Mouse (Mus musculus) MEL (cell line): ENCODE measurements around the gene Fam184b. TPM values are rescaled to one million over a fixed set of nuclear protein-coding genes. Genes with fewer than 3 reads are reported as not detected.

Source experiments
- DNase-seq: peaks from one replicate; pipeline ENCODE4 v3.0.0; 2011; ENCODE audit warnings: low read depth, low spot score
- H3K27ac ChIP-seq: 2 replicates; pipeline ENCODE4 v1.5.1; 2012; ENCODE audit warnings: low read depth, mild to moderate bottlenecking, control low read depth, low read length, moderate library complexity; ENCODE audit not compliant: control insufficient read depth
- H3K27me3 ChIP-seq, 2 experiments: fragments of 150-350 bp in 1 of 2; sonication (generic) in 1 of 2; 2 replicates each; pipeline ENCODE4 v1.6.1; 2012; ENCODE audit warnings: low read length in 2 of 2, mild to moderate bottlenecking in 2 of 2, improper control_type of control experiment in 1 of 2, moderate library complexity in 1 of 2; ENCODE audit not compliant: insufficient read depth in 2 of 2, control insufficient read depth in 1 of 2
- H3K36me3 ChIP-seq, 2 experiments: 2 replicates each; pipeline ENCODE4 v1.6.1; 2012 to 2014; ENCODE audit warnings: low read length in 2 of 2, improper control_type of control experiment in 1 of 2, inconsistent platforms in 1 of 2, mild to moderate bottlenecking in 1 of 2; ENCODE audit not compliant: insufficient read depth in 2 of 2, control insufficient read depth in 1 of 2
- H3K4me1 ChIP-seq, 2 experiments: fragments of 150-350 bp in 1 of 2; sonication (generic) in 1 of 2; 2 replicates each; pipeline ENCODE4 v1.6.1; 2012; ENCODE audit warnings: low read length in 2 of 2, improper control_type of control experiment in 1 of 2, mild to moderate bottlenecking in 1 of 2; ENCODE audit not compliant: insufficient read depth in 2 of 2, control insufficient read depth in 1 of 2
- H3K4me3 ChIP-seq, 2 experiments: fragments of 150-350 bp in 1 of 2; sonication (generic) in 1 of 2; 2 replicates each; pipeline ENCODE4 v1.5.1; 2012; ENCODE audit warnings: low read depth in 2 of 2, low read length in 2 of 2, mild to moderate bottlenecking in 2 of 2, moderate library complexity in 2 of 2, control low read depth in 1 of 2, improper control_type of control experiment in 1 of 2; ENCODE audit not compliant: control insufficient read depth in 1 of 2, insufficient read depth in 1 of 2
- H3K79me2 ChIP-seq: 2 replicates; pipeline ENCODE4 v1.6.1; 2012; ENCODE audit warnings: mild to moderate bottlenecking, low read length, moderate library complexity; ENCODE audit not compliant: control insufficient read depth, poor library complexity, insufficient read depth
- H3K9ac ChIP-seq: 2 replicates; pipeline ENCODE4 v1.6.1; 2012; ENCODE audit warnings: low read depth, mild to moderate bottlenecking, control low read depth, low read length, moderate library complexity; ENCODE audit not compliant: control insufficient read depth, poor library complexity, severe bottlenecking
- H3K9me3 ChIP-seq: fragments of 150-350 bp; sonication (generic); replicated peaks from 2 replicates; pipeline ENCODE4 v1.6.1; 2012; ENCODE audit warnings: mild to moderate bottlenecking, low read length, improper control_type of control experiment, moderate library complexity; ENCODE audit not compliant: insufficient read depth
- CTCF ChIP-seq, 3 experiments: IDR thresholded peaks in 2 of 3; conservative IDR thresholded peaks in 1 of 3; 2 replicates each; pipeline ENCODE4 v1.5.1; 2011 to 2012; ENCODE audit warnings: low read length in 3 of 3, low read depth in 2 of 3, mild to moderate bottlenecking in 2 of 3, improper control_type of control experiment in 1 of 3, inconsistent platforms in 1 of 3, mixed read lengths in 1 of 3, moderate library complexity in 1 of 3; ENCODE audit not compliant: control insufficient read depth in 1 of 3, insufficient read depth in 1 of 3, poor library complexity in 1 of 3, severe bottlenecking in 1 of 3
- ETS1 ChIP-seq: IDR thresholded peaks from 2 replicates; pipeline ENCODE4 v1.6.1; 2012; ENCODE audit warnings: low read depth, mild to moderate bottlenecking, inconsistent platforms, low read length, improper control_type of control experiment, moderate library complexity
- HCFC1 ChIP-seq: IDR thresholded peaks from 2 replicates; pipeline ENCODE4 v1.6.1; 2012; ENCODE audit warnings: low read depth, mild to moderate bottlenecking, inconsistent platforms, low read length, improper control_type of control experiment, moderate library complexity
- MAZ ChIP-seq: IDR thresholded peaks from 2 replicates; pipeline ENCODE4 v1.6.1; 2012; ENCODE audit warnings: low read depth, mild to moderate bottlenecking, inconsistent platforms, low read length, improper control_type of control experiment
- MXI1 ChIP-seq: IDR thresholded peaks from 2 replicates; pipeline ENCODE4 v1.6.1; 2011; ENCODE audit warnings: mild to moderate bottlenecking, low read depth, low read length, improper control_type of control experiment
- MYB ChIP-seq: IDR thresholded peaks from 2 replicates; pipeline ENCODE4 v1.6.1; 2011; ENCODE audit warnings: mild to moderate bottlenecking, low read depth, low read length, improper control_type of control experiment
- NELFE ChIP-seq: IDR thresholded peaks from 2 replicates; pipeline ENCODE4 v1.6.1; 2011; ENCODE audit warnings: low read depth, low read length, improper control_type of control experiment
- POLR2A ChIP-seq, 2 experiments: IDR thresholded peaks; 2 replicates each; pipeline ENCODE4 v1.6.1; 2011 to 2012; ENCODE audit warnings: low read length in 2 of 2, mild to moderate bottlenecking in 2 of 2, control low read depth in 1 of 2, improper control_type of control experiment in 1 of 2, low read depth in 1 of 2, moderate library complexity in 1 of 2; ENCODE audit not compliant: control insufficient read depth in 1 of 2, insufficient read depth in 1 of 2, poor library complexity in 1 of 2
- POLR2AphosphoS2 ChIP-seq: IDR thresholded peaks from 2 replicates; pipeline ENCODE4 v1.6.1; 2011; ENCODE audit warnings: low read length, improper control_type of control experiment
- POLR2AphosphoS5 ChIP-seq: IDR thresholded peaks from 2 replicates; pipeline ENCODE4 v1.6.1; 2012; ENCODE audit warnings: low read depth, borderline replicate concordance, mild to moderate bottlenecking, inconsistent platforms, low read length, moderate library complexity, mixed read lengths
- TAL1 ChIP-seq: IDR thresholded peaks from 2 replicates; pipeline ENCODE4 v1.6.1; 2012; ENCODE audit warnings: mild to moderate bottlenecking, inconsistent platforms, low read length, moderate library complexity, mixed read lengths
- TBP ChIP-seq: IDR thresholded peaks from 2 replicates; pipeline ENCODE4 v1.8.0; 2011; ENCODE audit warnings: low read depth, low read length, improper control_type of control experiment
- TCF12 ChIP-seq: IDR thresholded peaks from 2 replicates; pipeline ENCODE4 v1.6.1; 2014; ENCODE audit warnings: low read depth, mild to moderate bottlenecking, inconsistent platforms, low read length, improper control_type of control experiment, moderate library complexity
- UBTF ChIP-seq: IDR thresholded peaks from 2 replicates; pipeline ENCODE4 v1.6.1; 2012; ENCODE audit warnings: low read depth, mild to moderate bottlenecking, inconsistent platforms, low read length, improper control_type of control experiment, moderate library complexity, borderline replicate concordance; ENCODE audit not compliant: insufficient read depth
- USF1 ChIP-seq: IDR thresholded peaks from 2 replicates; pipeline ENCODE4 v1.6.1; 2014; ENCODE audit warnings: low read depth, mild to moderate bottlenecking, inconsistent platforms, low read length, improper control_type of control experiment, moderate library complexity
- ZKSCAN1 ChIP-seq: IDR thresholded peaks from 2 replicates; pipeline ENCODE4 v1.6.1; 2012; ENCODE audit warnings: low read depth, mild to moderate bottlenecking, inconsistent platforms, low read length, improper control_type of control experiment, moderate library complexity
- ZNF384 ChIP-seq: IDR thresholded peaks from 2 replicates; pipeline ENCODE4 v1.6.1; 2012; ENCODE audit warnings: low read depth, mild to moderate bottlenecking, inconsistent platforms, low read length, improper control_type of control experiment
- polyA plus RNA-seq, 2 experiments: library from polyadenylated mRNA; stranded (reverse) in 1 of 2; unstranded in 1 of 2; fragments of >175 nt in 1 of 2; fragments of >200 nt in 1 of 2; gene quantifications; 2 replicates each; pipeline versions ENCODE4 v1.2.1 to v1.2.4; 2012; ENCODE audit warnings: low replicate concordance in 2 of 2, low read depth in 1 of 2; ENCODE audit not compliant: insufficient read length in 2 of 2, insufficient read depth in 1 of 2, missing spikeins in 1 of 2
- total RNA-seq: library from RNA; depleted of rRNA; stranded (reverse); fragments of 300-350 nt; gene quantifications from 2 replicates; pipeline ENCODE4 v1.2.3, GENCODE M21; 2012

Gene Fam184b
- total and polyA plus RNA-seq, 3 experiments = under 0.01 to 0.06 TPM; not detected in 1

GRCm38 (mm10) chr5:45670894-45671494 is 31.6 kb upstream of the Fam184b start (continued):
- TF ChIP-seq UBTF = no peak
- TF ChIP-seq POLR2AphosphoS5 = no peak
- 0 out of 2 replicates have a peak, but pooled peaks have one; percentile 9 for TF ChIP-seq TCF12
- no peak for TF ChIP-seq ZNF384
- TF ChIP-seq MXI1 = peak; percentile 28; the same call in 1 of the 2 replicates
- no peak for TF ChIP-seq MYB
- TF ChIP-seq TBP = no peak
- TF ChIP-seq POLR2A (IDR thresholded peaks at IDR 0.05; ENCODE audit: control insufficient read depth in 1 of 2, insufficient read depth in 1 of 2, low read depth in 1 of 2, low read length in 2 of 2, poor library complexity in 1 of 2) = no peak
- TF ChIP-seq USF1 = no peak
- TF ChIP-seq ETS1 = no peak

DNA sequence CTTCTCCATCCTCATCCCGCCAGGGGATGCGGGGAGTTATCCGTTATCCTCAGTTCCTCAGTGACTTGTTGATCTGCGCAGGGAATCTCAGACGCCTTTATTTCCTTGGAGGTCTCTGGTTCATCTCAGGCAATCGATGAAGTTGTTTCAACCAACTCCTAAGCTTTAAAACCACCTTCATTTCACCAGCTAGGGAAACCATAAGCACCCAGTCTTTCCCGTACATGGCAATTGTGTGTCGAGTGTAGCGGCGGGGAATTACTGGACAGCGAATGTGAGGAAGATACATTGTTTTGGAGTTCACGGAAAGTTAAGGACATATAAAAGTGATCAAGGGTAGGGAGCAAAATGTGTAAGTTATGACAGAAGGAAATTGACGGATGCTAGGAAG is 30.9 kb upstream of the Fam184b start:
- Histone ChIP-seq H3K9ac (peak overlapping the region; percentile 86), H3K79me2 (peaks cover 17% of the 10 kb centered on the region), H3K4me3 (peak overlapping the region; percentile 77 to 82), H3K4me1 (peaks cover 0 to 6% of the 10 kb centered on the region in 2 experiments; a peak in 2 of 4 replicates), H3K27me3 (no peaks in the 10 kb centered on the region), H3K36me3 (peaks cover 7 to 14% of the 10 kb centered on the region in 2 experiments), H3K9me3 (no peaks in the 10 kb centered on the region)
- DNase-seq = no peak
- TF ChIP-seq POLR2AphosphoS2 (no peak), MXI1 (no peak), NELFE (no peak), ZKSCAN1 (no peak), TAL1 (no peak), HCFC1 (no peak), CTCF (IDR thresholded peaks at IDR 0.05 in 2 of 3, conservative IDR thresholded peaks at IDR 0.05 in 1 of 3; ENCODE audit: control insufficient read depth in 1 of 3, insufficient read depth in 1 of 3, low read depth in 2 of 3, low read length in 3 of 3, poor library complexity in 1 of 3, severe bottlenecking in 1 of 3) (no peak), MAZ (no peak)
- TF ChIP-seq, all 39 proteins: peak for 0
- peak overlapping the region; percentile 81 for H3K27ac ChIP-seq
